Mouse (Mus musculus) midbrain, postnatal 0 days (tissue): Measurements from ENCODE around the gene Ccr10. TPM values are rescaled to one million over a fixed set of nuclear protein-coding genes. Genes with fewer than 3 reads are reported as not detected.

Experiments used
- ATAC-seq: fragments of 200-750 bp; cut with Nextera tagmentation; 2 replicates; pipeline ENCODE4 v1.8.0; 2017; ENCODE audit warnings: moderate number of reproducible peaks, mild to moderate bottlenecking, moderate TSS enrichment, moderate library complexity; ENCODE audit not compliant: low FRiP score
- DNase-seq: peaks from one replicate; pipeline ENCODE4 v3.0.0-alpha.2; 2015; ENCODE audit warnings: low spot score
- H3K27ac ChIP-seq: fragments of 300-500 bp; sonication (generic); 2 replicates; pipeline ENCODE4 v1.5.1; 2014; ENCODE audit warnings: low read depth, mild to moderate bottlenecking, low read length, mixed read lengths
- H3K27me3 ChIP-seq: fragments of 300-500 bp; sonication (generic); 2 replicates; pipeline ENCODE4 v1.6.1; 2014; ENCODE audit warnings: low read length, control low read depth, mixed read lengths; ENCODE audit not compliant: insufficient read depth
- H3K36me3 ChIP-seq: fragments of 300-500 bp; sonication (generic); 2 replicates; pipeline ENCODE4 v1.6.1; 2014; ENCODE audit warnings: low read length, control low read depth, mixed read lengths; ENCODE audit not compliant: insufficient read depth
- H3K4me1 ChIP-seq: fragments of 300-500 bp; sonication (generic); 2 replicates; pipeline ENCODE4 v1.6.1; 2014; ENCODE audit warnings: mild to moderate bottlenecking, control low read depth, antibody characterized with exemption, low read length, mixed read lengths; ENCODE audit not compliant: insufficient read depth
- H3K4me2 ChIP-seq: fragments of 300-500 bp; sonication (generic); 2 replicates; pipeline ENCODE4 v1.6.1; 2014; ENCODE audit warnings: low read depth, mild to moderate bottlenecking, low read length, mixed read lengths; ENCODE audit not compliant: poor library complexity, severe bottlenecking
- H3K4me3 ChIP-seq: fragments of 300-500 bp; sonication (generic); 2 replicates; pipeline ENCODE4 v1.5.1; 2014; ENCODE audit warnings: low read depth, mild to moderate bottlenecking, low read length, moderate library complexity
- H3K9ac ChIP-seq: fragments of 300-500 bp; sonication (generic); replicated peaks from 2 replicates; pipeline ENCODE4 v1.6.1; 2014; ENCODE audit warnings: mild to moderate bottlenecking, low read length, moderate library complexity, mixed read lengths; ENCODE audit not compliant: poor library complexity, severe bottlenecking
- H3K9me3 ChIP-seq: fragments of 300-500 bp; sonication (generic); 2 replicates; pipeline ENCODE4 v1.6.1; 2016; ENCODE audit warnings: low read length, control low read depth
- CTCF ChIP-seq: IDR thresholded peaks from 2 replicates; pipeline ENCODE4 v1.5.1; 2016; ENCODE audit warnings: antibody characterized with exemption, mild to moderate bottlenecking
- WGBS: fragments of 180-500 bp; shearing (Covaris S2); extraction: QIAGEN DNeasy Blood & Tissue Kit; methylation state at CpG from one replicate; pipeline ENCODE4 v1.1.7; 2014; 5-methylcytosine and 5-hydroxymethylcytosine counted together
- polyA plus RNA-seq: library from polyadenylated mRNA; unstranded; fragments of >200 nt; fragmentation: Nextera tagmentation; extraction: Ambion mirVana; gene quantifications from 2 replicates; pipeline ENCODE4 v1.2.1, GENCODE M21; 2015
- total RNA-seq: library from RNA; depleted of rRNA; stranded (reverse); fragments of >200 nt; gene quantifications from 2 replicates; pipeline ENCODE4 v1.2.3, GENCODE M21; 2014

Gene Ccr10
- total and polyA plus RNA-seq, 2 experiments from 2014 or later, result 0.83 to 1.4 TPM

DNA sequence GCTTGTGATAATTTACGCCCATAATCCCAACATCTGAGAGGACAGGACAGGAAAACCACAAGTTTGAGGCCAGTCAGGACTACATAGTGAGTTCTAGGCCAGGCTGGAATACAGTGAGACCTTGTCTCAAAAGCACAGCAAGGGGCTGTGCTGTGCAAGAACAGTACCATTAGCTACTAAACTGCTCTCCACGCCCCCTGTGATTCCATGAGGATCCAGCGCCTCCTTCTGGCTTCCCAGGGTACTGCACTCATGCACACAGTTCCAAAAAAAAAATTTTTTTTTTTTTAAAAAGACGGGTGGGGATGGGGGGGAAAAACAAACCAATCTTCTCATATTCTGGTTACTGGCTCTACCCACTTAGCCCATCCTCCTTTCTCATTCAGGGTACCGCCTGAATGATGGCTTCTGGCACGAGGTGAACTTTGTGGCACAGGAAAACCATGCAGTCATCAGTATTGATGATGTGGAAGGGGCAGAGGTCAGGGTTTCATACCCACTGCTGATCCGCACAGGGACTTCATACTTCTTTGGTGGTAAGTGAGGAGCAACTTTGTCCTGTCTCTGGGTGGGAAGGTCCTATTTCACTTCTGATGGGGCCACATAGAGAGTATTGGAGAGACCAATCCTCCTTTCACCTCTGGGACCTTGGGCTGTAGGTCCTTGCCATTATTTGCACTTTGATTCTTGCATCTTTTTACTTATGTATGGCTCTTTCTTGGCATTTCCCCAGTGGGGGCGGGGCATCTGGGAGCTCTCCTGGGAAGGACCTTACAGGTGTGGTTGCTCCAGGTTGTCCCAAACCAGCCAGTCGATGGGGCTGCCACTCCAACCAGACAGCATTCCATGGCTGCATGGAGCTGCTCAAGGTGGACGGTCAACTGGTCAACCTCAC is 5.8 kb upstream of the Ccr10 start:
- no peak overlapping the region for H3K4me2 ChIP-seq
- H3K4me1 ChIP-seq, result 0 out of 2 replicates have a peak, but pooled peaks cover 4% of the 10 kb centered on the region
- H3K9ac ChIP-seq, result no peak overlapping the region
- ATAC-seq, result no peak
- H3K36me3 ChIP-seq, result peaks cover 32% of the 10 kb centered on the region
- H3K4me3 ChIP-seq, result no peak overlapping the region
- peak; percentile 82 for DNase-seq
- WGBS, result 43% methylated on average over 10 of the region's 10 CpGs
- no peaks in the 10 kb centered on the region for H3K9me3 ChIP-seq
- H3K27me3 ChIP-seq, result 0 out of 2 replicates have a peak, but pooled peaks cover 7% of the 10 kb centered on the region
- TF ChIP-seq CTCF, result peak; percentile 89
- no peak overlapping the region for H3K27ac ChIP-seq

DNA sequence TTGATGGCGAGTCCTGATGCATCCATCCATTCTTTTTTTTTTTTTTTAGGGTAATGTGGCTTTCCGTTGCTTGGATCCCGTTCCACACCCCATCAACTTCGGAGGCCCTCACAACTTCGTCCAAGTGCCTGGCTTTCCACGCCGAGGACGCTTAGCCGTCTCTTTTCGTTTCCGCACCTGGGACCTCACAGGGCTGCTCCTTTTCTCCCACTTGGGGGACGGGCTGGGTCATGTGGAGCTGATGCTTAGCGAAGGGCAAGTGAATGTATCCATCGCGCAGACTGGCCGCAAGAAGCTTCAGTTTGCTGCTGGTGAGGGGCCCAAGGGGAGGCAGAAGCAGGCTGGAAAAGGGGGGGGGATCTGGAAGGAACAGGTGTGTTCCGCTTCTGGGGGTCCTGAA is 5.0 kb upstream of the Ccr10 start:
- DNase-seq, result no peak
- no peaks in the 10 kb centered on the region for H3K9me3 ChIP-seq
- ATAC-seq, result no peak
- 0 out of 2 replicates have a peak, but pooled peaks cover 7% of the 10 kb centered on the region for H3K27me3 ChIP-seq
- no peak overlapping the region for H3K9ac ChIP-seq
- H3K27ac ChIP-seq, result no peak overlapping the region
- 64% methylated on average over 17 of the region's 17 CpGs for WGBS
- peaks cover 5% of the 10 kb centered on the region; the same call in 1 of the 2 replicates for H3K4me1 ChIP-seq
- H3K4me3 ChIP-seq, result no peak overlapping the region
- H3K4me2 ChIP-seq, result no peak overlapping the region
- no peak for TF ChIP-seq CTCF
- peaks cover 27% of the 10 kb centered on the region for H3K36me3 ChIP-seq

GRCm38 (mm10) chr11:101179306-101179705 is 4.1 kb upstream of the Ccr10 start:
- no peak for TF ChIP-seq CTCF

DNA sequence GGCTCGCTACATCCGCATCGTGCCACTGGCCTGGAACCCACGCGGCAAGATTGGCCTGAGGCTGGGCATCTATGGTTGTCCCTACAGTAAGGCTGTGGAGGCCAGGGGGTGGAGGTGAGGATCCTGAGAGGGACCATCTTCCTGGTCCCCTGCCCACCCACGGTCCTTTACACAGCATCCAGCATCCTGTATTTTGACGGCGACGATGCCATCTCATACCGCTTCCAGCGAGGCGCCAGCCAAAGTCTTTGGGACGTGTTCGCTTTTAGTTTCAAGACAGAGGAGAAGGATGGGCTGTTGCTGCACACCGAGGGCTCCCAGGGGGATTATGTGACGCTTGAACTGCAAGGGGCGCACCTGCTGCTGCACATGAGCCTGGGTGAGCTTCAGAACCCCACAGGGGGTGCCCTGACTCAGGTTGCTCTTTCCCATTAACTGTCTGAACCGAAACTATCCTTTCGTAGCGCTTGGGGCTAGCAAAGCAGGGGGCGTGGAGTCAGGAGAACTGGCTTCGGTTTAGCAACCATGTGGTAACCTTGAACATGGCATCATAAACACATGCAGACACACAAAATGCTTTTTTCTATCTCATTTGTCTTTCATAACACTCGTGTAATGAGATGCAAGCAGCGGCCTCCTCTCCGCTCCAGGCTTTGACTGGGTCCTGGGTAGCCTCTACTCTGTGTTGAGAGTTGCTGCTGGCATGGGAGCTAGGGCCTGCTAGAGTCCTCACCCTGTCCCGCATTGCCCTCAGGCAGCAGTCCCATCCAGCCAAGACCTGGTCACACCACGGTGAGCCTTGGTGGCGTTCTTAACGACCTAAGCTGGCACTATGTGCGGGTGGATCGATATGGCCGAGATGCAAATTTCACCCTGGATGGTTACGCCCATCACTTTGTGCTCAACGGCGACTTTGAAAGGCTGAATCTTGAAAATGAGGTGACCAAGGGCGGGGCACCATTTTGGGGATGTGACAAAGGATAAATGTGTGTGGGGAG is 3.1 kb upstream of the Ccr10 start:
- 52% methylated on average over 36 of the region's 36 CpGs for WGBS

More at GRCm38 (mm10) chr11:101179306-101179705, 4.1 kb upstream of the Ccr10 start:
- DNase-seq (no peak), ATAC-seq (no peak)
- H3K9me3 ChIP-seq, result no peaks in the 10 kb centered on the region
- no peak overlapping the region for H3K9ac ChIP-seq
- peaks cover 10% of the 10 kb centered on the region for H3K4me1 ChIP-seq
- no peak overlapping the region for H3K27ac ChIP-seq
- no peak overlapping the region for H3K4me3 ChIP-seq
- 0 out of 2 replicates have a peak, but pooled peaks cover 7% of the 10 kb centered on the region for H3K27me3 ChIP-seq
- H3K36me3 ChIP-seq, result peaks cover 19% of the 10 kb centered on the region; the same call in 1 of the 2 replicates
- no peak overlapping the region for H3K4me2 ChIP-seq
- WGBS, result 80% methylated on average over 15 of the region's 15 CpGs

GRCm38 (mm10) chr11:101176933-101177773 is 1.9 kb upstream of the Ccr10 start:
- peak overlapping the region; percentile 66 for H3K9ac ChIP-seq
- peak; percentile 39; the same call in 1 of the 2 replicates for ATAC-seq

More for the DNA sequence above, 3.1 kb upstream of the Ccr10 start:
- H3K9me3 ChIP-seq, result no peaks in the 10 kb centered on the region
- H3K4me2 ChIP-seq, result peak overlapping the region; percentile 53
- 0 out of 2 replicates have a peak, but pooled peaks cover 7% of the 10 kb centered on the region for H3K27me3 ChIP-seq
- H3K4me3 ChIP-seq, result peak overlapping the region; percentile 48; the same call in 1 of the 2 replicates
- no peak for TF ChIP-seq CTCF
- no peak overlapping the region for H3K27ac ChIP-seq
- no peak for DNase-seq
- H3K9ac ChIP-seq, result peak overlapping the region; percentile 29; the same call in 1 of the 2 replicates
- peaks cover 10% of the 10 kb centered on the region; the same call in 1 of the 2 replicates for H3K36me3 ChIP-seq
- peaks cover 13% of the 10 kb centered on the region for H3K4me1 ChIP-seq
- no peak for ATAC-seq

More at GRCm38 (mm10) chr11:101176933-101177773, 1.9 kb upstream of the Ccr10 start:
- TF ChIP-seq CTCF, result peak; percentile 73
- H3K36me3 ChIP-seq, result peaks cover 3% of the 10 kb centered on the region; the same call in 1 of the 2 replicates
- peak overlapping the region; percentile 53 for H3K4me2 ChIP-seq
- no peaks in the 10 kb centered on the region for H3K9me3 ChIP-seq
- H3K4me3 ChIP-seq, result peak overlapping the region; percentile 48
- no peak overlapping the region; the same call in 1 of the 2 replicates for H3K27ac ChIP-seq
- WGBS, result 20% methylated on average over 22 of the region's 22 CpGs
- DNase-seq, result peak; percentile 87
- H3K4me1 ChIP-seq, result peaks cover 20% of the 10 kb centered on the region
- H3K27me3 ChIP-seq, result 0 out of 2 replicates have a peak, but pooled peaks cover 7% of the 10 kb centered on the region
